Mouse (Mus musculus) embryonic stem cell, embryonic (primary cell): ENCODE measurements at regions not wholly inside any gene's neighbourhood (a gene's known extent, or its start where the extent isn't known, plus 50 kb on each side); places are given as distances from the start of the nearest gene placed in this dataset.

Experiments
- CTCF ChIA-PET, 4 experiments: fragments of 300-600 bp in 2 of 4; fragments of 350-600 bp in 2 of 4; sonication (Branson Sonifier 250); formaldehyde crosslinking; loops; one replicate each; lab custom pipeline; 2022; ENCODE audit warnings: inconsistent platforms in 2 of 4; lab: Charles Lee
- POLR2A ChIA-PET, 4 experiments: fragments of 300-600 bp in 2 of 4; fragments of 350-600 bp in 2 of 4; sonication (Branson Sonifier 250); formaldehyde crosslinking; loops; one replicate each; lab custom pipeline; 2022; ENCODE audit warnings: antibody characterized with exemption in 4 of 4, inconsistent platforms in 1 of 4; lab: Charles Lee

GRCm38 (mm10) chr17:92016373-92016772 lies 923.5 kb upstream of the Nrxn1 start:
- CTCF ChIA-PET, result no interaction called here
- POLR2A ChIA-PET, result interaction anchor here in 1 of 4 experiments (0.6 kb wide), 1 partner anchor 824 kb away, joined by 3 read pairs; no protein-coding TSS in a partner anchor

- ChIA-PET POLR2A (no interaction called here), CTCF (no interaction called here)
These were observed 922.8 kb upstream of the Nrxn1 start for GRCm38 (mm10) chr17:92015591-92016151.

- ChIA-PET POLR2A (interaction anchor here in 1 of 4 experiments (0.7 kb wide), 1 partner anchor 227 kb away, joined by 5 read pairs; no protein-coding TSS in a partner anchor), CTCF (no interaction called here)
These were observed 902.7 kb upstream of the Nrxn1 start for GRCm38 (mm10) chr17:91995584-91995983.

DNA sequence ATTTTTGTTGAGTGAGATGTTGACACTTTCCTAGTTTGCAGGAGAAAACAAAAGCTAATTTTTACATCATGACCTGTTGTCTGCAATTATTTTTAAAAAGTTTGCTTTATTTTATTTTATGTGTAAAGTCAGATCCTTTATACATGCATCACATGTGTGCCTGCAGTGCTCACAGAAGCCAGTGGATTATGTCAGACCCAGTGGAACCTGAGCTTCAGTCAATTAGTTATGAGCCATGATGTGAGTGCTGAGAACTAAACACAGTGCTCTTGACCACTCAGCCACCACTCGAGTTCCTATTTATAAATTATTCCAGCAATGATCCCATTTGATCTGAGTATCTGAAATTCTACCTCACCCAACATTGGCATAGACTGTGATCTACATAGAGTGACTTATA lies 902.2 kb upstream of the Nrxn1 start:
- ChIA-PET CTCF (no interaction called here), POLR2A (interaction anchor here in 1 of 4 experiments (0.7 kb wide), 1 partner anchor 227 kb away, joined by 5 read pairs; no protein-coding TSS in a partner anchor)

DNA sequence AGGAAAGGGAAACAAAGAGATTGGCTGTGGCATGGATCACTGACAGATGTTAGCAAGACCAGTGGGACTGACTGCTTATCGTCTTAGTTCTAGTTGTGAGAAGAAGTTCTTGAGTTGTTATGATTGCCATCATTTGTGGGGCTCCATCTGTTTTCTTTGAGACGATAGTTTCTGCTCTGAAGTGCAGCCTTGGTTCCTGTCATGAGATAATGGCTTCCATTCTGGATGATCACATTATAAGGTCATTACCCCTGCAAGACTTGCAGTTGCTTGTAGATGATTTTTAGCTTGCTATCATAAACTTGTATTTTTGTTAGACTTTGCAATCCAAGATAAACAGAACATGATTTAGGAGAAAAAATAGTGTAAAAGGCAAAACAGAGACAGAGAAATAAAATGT lies 881.6 kb upstream of the Nrxn1 start:
- ChIA-PET POLR2A (no interaction called here), CTCF (no interaction called here)
